Mouse (Mus musculus) liver, embryonic 13.5 days (tissue): ENCODE measurements around the gene Zfp46. TPM values are rescaled to one million over a fixed set of nuclear protein-coding genes. Genes with fewer than 3 reads are reported as not detected.
A peak's percentile ranks its signal among the peaks of the same experiment; 100 is the strongest.

Experiments used
- ATAC-seq: fragments of 200-750 bp; cut with Nextera tagmentation; 2 replicates; pipeline ENCODE4 v1.8.0; 2017; ENCODE audit warnings: low read depth, mild to moderate bottlenecking, moderate number of reproducible peaks, moderate library complexity
- DNase-seq: peaks from one replicate; pipeline ENCODE4 v3.0.0; 2022
- H3K27ac ChIP-seq: fragments of 300-500 bp; sonication (generic); 2 replicates; pipeline ENCODE4 v1.5.1; 2015; ENCODE audit warnings: moderate library complexity, mild to moderate bottlenecking, inconsistent platforms
- H3K27me3 ChIP-seq: fragments of 300-500 bp; sonication (generic); 2 replicates; pipeline ENCODE4 v1.6.1; 2015; ENCODE audit warnings: mild to moderate bottlenecking, inconsistent platforms
- H3K36me3 ChIP-seq: fragments of 300-500 bp; sonication (generic); 2 replicates; pipeline ENCODE4 v1.6.1; 2015; ENCODE audit warnings: mild to moderate bottlenecking, inconsistent platforms
- H3K4me1 ChIP-seq: fragments of 300-500 bp; sonication (generic); replicated peaks from 2 replicates; pipeline ENCODE4 v1.6.1; 2015; ENCODE audit warnings: inconsistent platforms
- H3K4me2 ChIP-seq: fragments of 300-500 bp; sonication (generic); 2 replicates; pipeline ENCODE4 v1.6.1; 2015; ENCODE audit warnings: inconsistent platforms, mild to moderate bottlenecking, moderate library complexity
- H3K4me3 ChIP-seq: fragments of 300-500 bp; sonication (generic); replicated peaks from 2 replicates; pipeline ENCODE4 v1.5.1; 2015; ENCODE audit warnings: mild to moderate bottlenecking, inconsistent platforms
- H3K9ac ChIP-seq: fragments of 300-500 bp; sonication (generic); 2 replicates; pipeline ENCODE4 v1.6.1; 2015; ENCODE audit warnings: mild to moderate bottlenecking, inconsistent platforms
- H3K9me3 ChIP-seq: fragments of 300-500 bp; sonication (generic); replicated peaks from 2 replicates; pipeline ENCODE4 v1.6.1; 2016; ENCODE audit warnings: inconsistent platforms
- WGBS: fragments of 180-500 bp; shearing (Covaris S2); methylation state at CpG from one replicate; pipeline ENCODE4 v1.1.7; 2015; ENCODE audit not compliant: insufficient replicate concordance; 5-methylcytosine and 5-hydroxymethylcytosine counted together
- polyA plus RNA-seq: library from polyadenylated mRNA; unstranded; fragments of >200 nt; fragmentation: Nextera tagmentation; extraction: Ambion mirVana; gene quantifications from 2 replicates; pipeline ENCODE4 v1.2.1, GENCODE M21; 2015

Gene Zfp46
- polyA plus RNA-seq, 1 experiment from 2014 or later = 2.6 TPM

- Histone ChIP-seq H3K27ac (no peak overlapping the region), H3K36me3 (peaks cover 62% of the 10 kb centered on the region), H3K27me3 (no peaks in the 10 kb centered on the region), H3K4me3 (no peak overlapping the region), H3K9me3 (peaks cover 18% of the 10 kb centered on the region), H3K4me2 (no peak overlapping the region), H3K9ac (no peak overlapping the region), H3K4me1 (peaks cover 18% of the 10 kb centered on the region)
- no peak for DNase-seq
- 85% methylated on average over 66 of the region's 66 CpGs for WGBS
- ATAC-seq = no peak
Measured at GRCm38 (mm10) chr4:136289918-136290780, 5.7 kb downstream of the Zfp46 start.

- Histone ChIP-seq H3K9ac (no peak overlapping the region), H3K9me3 (peaks cover 18% of the 10 kb centered on the region), H3K4me3 (no peak overlapping the region), H3K27me3 (no peaks in the 10 kb centered on the region), H3K36me3 (peaks cover 62% of the 10 kb centered on the region), H3K27ac (no peak overlapping the region), H3K4me1 (peaks cover 19% of the 10 kb centered on the region), H3K4me2 (no peak overlapping the region)
- DNase-seq = no peak
- ATAC-seq = no peak
- 86% methylated on average over 39 of the region's 39 CpGs for WGBS
Measured at GRCm38 (mm10) chr4:136290781-136291595, 6.5 kb downstream of the Zfp46 start.

GRCm38 (mm10) chr4:136291692-136292091 lies 7.2 kb downstream of the Zfp46 start:
- Histone ChIP-seq H3K4me1 (peaks cover 15% of the 10 kb centered on the region), H3K9me3 (peaks cover 18% of the 10 kb centered on the region), H3K36me3 (peaks cover 62% of the 10 kb centered on the region), H3K27me3 (no peaks in the 10 kb centered on the region), H3K4me3 (no peak overlapping the region), H3K4me2 (no peak overlapping the region), H3K27ac (no peak overlapping the region), H3K9ac (no peak overlapping the region)
- 81% methylated on average over 6 of the region's 6 CpGs for WGBS
- DNase-seq (no peak), ATAC-seq (no peak)

GRCm38 (mm10) chr4:136295941-136296340 lies 11.5 kb downstream of the Zfp46 start:
- Histone ChIP-seq H3K36me3 (peaks cover 26% of the 10 kb centered on the region), H3K4me1 (peaks cover 4% of the 10 kb centered on the region), H3K27ac (no peak overlapping the region), H3K4me3 (no peak overlapping the region), H3K4me2 (no peak overlapping the region), H3K27me3 (peaks cover 18% of the 10 kb centered on the region), H3K9ac (no peak overlapping the region), H3K9me3 (no peaks in the 10 kb centered on the region)
- ATAC-seq (no peak), DNase-seq (no peak)
- 59% methylated on average over 7 of the region's 7 CpGs for WGBS

GRCm38 (mm10) chr4:136302462-136302861 lies 18.0 kb downstream of the Zfp46 start:
- no peak overlapping the region for H3K4me2 ChIP-seq
- no peak overlapping the region for H3K27ac ChIP-seq
- no peaks in the 10 kb centered on the region for H3K36me3 ChIP-seq
- ATAC-seq (no peak), DNase-seq (no peak)
- H3K9ac ChIP-seq = no peak overlapping the region
- H3K4me1 ChIP-seq = 0 out of 2 replicates have a peak, but pooled peaks cover 4% of the 10 kb centered on the region
- no peaks in the 10 kb centered on the region for H3K9me3 ChIP-seq
- H3K4me3 ChIP-seq = no peak overlapping the region
- H3K27me3 ChIP-seq = peaks cover 29% of the 10 kb centered on the region
- 46% methylated on average over 4 of the region's 4 CpGs for WGBS

GRCm38 (mm10) chr4:136304181-136304580 lies 19.7 kb downstream of the Zfp46 start:
- Histone ChIP-seq H3K9me3 (no peaks in the 10 kb centered on the region), H3K4me2 (no peak overlapping the region), H3K4me3 (no peak overlapping the region), H3K27ac (no peak overlapping the region), H3K9ac (no peak overlapping the region), H3K4me1 (peaks cover 8% of the 10 kb centered on the region), H3K27me3 (peaks cover 16% of the 10 kb centered on the region), H3K36me3 (no peaks in the 10 kb centered on the region)
- no peak for ATAC-seq
- 43% methylated on average over 2 of the region's 2 CpGs for WGBS
- DNase-seq = no peak

- H3K36me3 ChIP-seq = no peaks in the 10 kb centered on the region
- no peak overlapping the region for H3K4me3 ChIP-seq
- no peak for ATAC-seq
- H3K9ac ChIP-seq = no peak overlapping the region
- no peak overlapping the region for H3K4me2 ChIP-seq
- DNase-seq = no peak
- H3K9me3 ChIP-seq = no peaks in the 10 kb centered on the region
- WGBS = 64% methylated on average over 2 of the region's 2 CpGs
- H3K27me3 ChIP-seq = peaks cover 7% of the 10 kb centered on the region
- H3K4me1 ChIP-seq = peaks cover 24% of the 10 kb centered on the region
- no peak overlapping the region for H3K27ac ChIP-seq
Measured at GRCm38 (mm10) chr4:136308355-136308754, 23.9 kb downstream of the Zfp46 start.

- peak; percentile 58 for ATAC-seq
- Histone ChIP-seq H3K4me2 (peak overlapping the region; percentile 98), H3K27ac (peak overlapping the region; percentile 99), H3K9ac (peak overlapping the region; percentile 99), H3K4me3 (peak overlapping the region; percentile 98), H3K36me3 (no peaks in the 10 kb centered on the region), H3K9me3 (no peaks in the 10 kb centered on the region), H3K4me1 (peaks cover 31% of the 10 kb centered on the region), H3K27me3 (no peaks in the 10 kb centered on the region; the same call in 1 of the 2 replicates)
- peak; percentile 76 for DNase-seq
- WGBS = 2% methylated on average over 11 of the region's 11 CpGs
Measured at GRCm38 (mm10) chr4:136309780-136310179, 25.3 kb downstream of the Zfp46 start.

- peak within 1 kb of the TSS; percentile 98 for H3K4me3 ChIP-seq
- under 1% methylated on average over 65 of the region's 65 CpGs for WGBS
- H3K27me3 ChIP-seq = no peaks in the 10 kb centered on the region; the same call in 1 of the 2 replicates
- H3K36me3 ChIP-seq = peaks cover 2% of the 10 kb centered on the region; the same call in 1 of the 2 replicates
- peak within 1 kb of the TSS; percentile 99 for H3K9ac ChIP-seq
- peaks cover 33% of the 10 kb centered on the region for H3K4me1 ChIP-seq
- peak within 1 kb of the TSS; percentile 99 for H3K27ac ChIP-seq
- H3K9me3 ChIP-seq = no peaks in the 10 kb centered on the region
- peak within 1 kb of the TSS; percentile 98 for H3K4me2 ChIP-seq
- DNase-seq (peak; percentile 96), ATAC-seq (peak; percentile 94)
Measured at GRCm38 (mm10) chr4:136310229-136311041, 26.0 kb downstream of the Zfp46 start, which contains the start of gene Hnrnpr. TSS of gene Hnrnpr (plus strand) at chr4:136310942.

- peak; percentile 83 for DNase-seq
- peak overlapping the region; percentile 98 for H3K4me2 ChIP-seq
- H3K4me3 ChIP-seq = peak overlapping the region; percentile 98
- H3K36me3 ChIP-seq = peaks cover 4% of the 10 kb centered on the region
- H3K9ac ChIP-seq = peak overlapping the region; percentile 99
- peak overlapping the region; percentile 99 for H3K27ac ChIP-seq
- no peaks in the 10 kb centered on the region; the same call in 1 of the 2 replicates for H3K27me3 ChIP-seq
- ATAC-seq = peak; percentile 77
- H3K4me1 ChIP-seq = peaks cover 33% of the 10 kb centered on the region
- WGBS = under 1% methylated on average over 80 of the region's 81 CpGs
- H3K9me3 ChIP-seq = no peaks in the 10 kb centered on the region
Measured at GRCm38 (mm10) chr4:136311042-136311999, 26.8 kb downstream of the Zfp46 start.
